Mouse (Mus musculus) liver, embryonic 12.5 days (tissue): ENCODE measurements around the gene Dock1. TPM values are rescaled to one million over a fixed set of nuclear protein-coding genes. Genes with fewer than 3 reads are reported as not detected.

ENCODE experiments used
- ATAC-seq: fragments of 200-750 bp; cut with Nextera tagmentation; 2 replicates; pipeline ENCODE4 v1.8.0; 2017; ENCODE audit warnings: moderate number of reproducible peaks, mild to moderate bottlenecking, moderate library complexity
- H3K27ac ChIP-seq: fragments of 300-500 bp; sonication (generic); 2 replicates; pipeline ENCODE4 v1.5.1; 2016; ENCODE audit warnings: mild to moderate bottlenecking
- H3K27me3 ChIP-seq: fragments of 300-500 bp; sonication (generic); replicated peaks from 2 replicates; pipeline ENCODE4 v1.6.1; 2016; ENCODE audit warnings: mild to moderate bottlenecking, moderate library complexity
- H3K36me3 ChIP-seq: fragments of 300-500 bp; sonication (generic); 2 replicates; pipeline ENCODE4 v1.6.1; 2016; ENCODE audit warnings: mild to moderate bottlenecking, moderate library complexity
- H3K4me1 ChIP-seq: fragments of 300-500 bp; sonication (generic); 2 replicates; pipeline ENCODE4 v1.6.1; 2016
- H3K4me2 ChIP-seq: fragments of 300-500 bp; sonication (generic); 2 replicates; pipeline ENCODE4 v1.6.1; 2016; ENCODE audit warnings: mild to moderate bottlenecking, moderate library complexity
- H3K4me3 ChIP-seq: fragments of 300-500 bp; sonication (generic); 2 replicates; pipeline ENCODE4 v1.5.1; 2016; ENCODE audit warnings: mild to moderate bottlenecking, moderate library complexity
- H3K9ac ChIP-seq: fragments of 300-500 bp; sonication (generic); 2 replicates; pipeline ENCODE4 v1.6.1; 2016; ENCODE audit warnings: mild to moderate bottlenecking, moderate library complexity
- H3K9me3 ChIP-seq: fragments of 300-500 bp; sonication (generic); replicated peaks from 2 replicates; pipeline ENCODE4 v1.6.1; 2016; ENCODE audit warnings: mild to moderate bottlenecking, moderate library complexity
- WGBS: fragments of 180-500 bp; shearing (Covaris S2); methylation state at CpG from one replicate; pipeline ENCODE4 v1.1.7; 2016; ENCODE audit not compliant: insufficient replicate concordance; 5-methylcytosine and 5-hydroxymethylcytosine counted together
- polyA plus RNA-seq: library from polyadenylated mRNA; unstranded; fragments of >200 nt; fragmentation: Nextera tagmentation; extraction: Ambion mirVana; gene quantifications from 2 replicates; pipeline ENCODE4 v1.2.1, GENCODE M21; 2016

The Dock1 gene
- polyA plus RNA-seq, 1 experiment from 2014 or later = 6.4 TPM

- no peak overlapping the region for H3K9ac ChIP-seq
- ATAC-seq = no peak
- WGBS = 69% methylated on average over 8 of the region's 8 CpGs
- no peak overlapping the region for H3K4me3 ChIP-seq
- no peaks in the 10 kb centered on the region for H3K9me3 ChIP-seq
- no peaks in the 10 kb centered on the region for H3K36me3 ChIP-seq
- H3K4me2 ChIP-seq = no peak overlapping the region
- H3K4me1 ChIP-seq = no peaks in the 10 kb centered on the region
- H3K27ac ChIP-seq = no peak overlapping the region
- no peaks in the 10 kb centered on the region for H3K27me3 ChIP-seq
Observed at GRCm38 (mm10) chr7:135083421-135083820, 413.0 kb downstream of the Dock1 start.

DNA sequence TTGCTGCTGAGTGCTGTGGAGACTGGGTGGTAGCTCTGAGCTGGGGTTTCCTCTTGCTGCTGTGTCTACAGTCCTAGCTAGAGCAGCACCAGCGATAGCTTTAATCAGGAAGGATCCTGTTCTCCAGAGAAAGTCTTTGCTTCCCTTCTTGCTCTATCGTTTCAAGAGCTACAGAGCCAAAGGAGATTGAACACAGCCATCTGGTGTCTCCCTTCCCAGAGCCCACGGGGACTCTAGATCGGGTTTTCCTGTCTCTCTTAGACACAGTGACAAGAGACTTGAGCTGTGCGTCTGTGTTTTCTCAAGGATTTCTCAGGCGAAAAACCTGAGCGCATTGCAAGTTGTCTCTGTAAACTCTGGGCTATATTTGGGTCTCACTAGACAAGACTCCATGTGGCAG is 413.6 kb downstream of the Dock1 start:
- Histone ChIP-seq H3K4me3 (no peak overlapping the region), H3K27ac (no peak overlapping the region), H3K9ac (no peak overlapping the region), H3K9me3 (no peaks in the 10 kb centered on the region), H3K4me2 (no peak overlapping the region), H3K36me3 (no peaks in the 10 kb centered on the region), H3K27me3 (no peaks in the 10 kb centered on the region), H3K4me1 (no peaks in the 10 kb centered on the region)
- no peak for ATAC-seq
- 71% methylated on average over 7 of the region's 7 CpGs for WGBS

DNA sequence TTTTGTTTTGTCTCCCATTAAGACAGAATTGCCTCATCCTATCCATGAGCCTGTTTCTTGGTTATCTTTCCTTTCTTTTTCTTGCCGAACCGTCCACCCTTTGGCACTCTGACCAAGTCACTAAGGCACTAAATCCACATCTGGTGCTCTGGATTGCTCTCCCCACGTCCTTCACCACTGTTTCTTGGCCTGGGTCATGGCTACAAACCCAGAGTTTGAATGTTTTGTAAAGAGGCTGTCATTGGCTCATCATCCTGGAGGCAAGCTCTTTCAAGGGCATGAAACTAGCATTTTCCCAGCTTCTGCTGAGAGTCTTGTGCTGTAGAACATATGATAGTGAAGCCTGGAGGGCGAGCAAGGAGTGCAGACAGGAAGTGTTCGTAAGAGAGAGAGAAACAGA is 416.1 kb downstream of the Dock1 start:
- no peaks in the 10 kb centered on the region for H3K4me1 ChIP-seq
- ATAC-seq = no peak
- H3K9ac ChIP-seq = no peak overlapping the region
- H3K36me3 ChIP-seq = no peaks in the 10 kb centered on the region
- WGBS = 57% methylated on average over 5 of the region's 5 CpGs
- H3K4me3 ChIP-seq = no peak overlapping the region
- no peaks in the 10 kb centered on the region for H3K27me3 ChIP-seq
- H3K4me2 ChIP-seq = no peak overlapping the region
- no peak overlapping the region for H3K27ac ChIP-seq
- no peaks in the 10 kb centered on the region for H3K9me3 ChIP-seq

DNA sequence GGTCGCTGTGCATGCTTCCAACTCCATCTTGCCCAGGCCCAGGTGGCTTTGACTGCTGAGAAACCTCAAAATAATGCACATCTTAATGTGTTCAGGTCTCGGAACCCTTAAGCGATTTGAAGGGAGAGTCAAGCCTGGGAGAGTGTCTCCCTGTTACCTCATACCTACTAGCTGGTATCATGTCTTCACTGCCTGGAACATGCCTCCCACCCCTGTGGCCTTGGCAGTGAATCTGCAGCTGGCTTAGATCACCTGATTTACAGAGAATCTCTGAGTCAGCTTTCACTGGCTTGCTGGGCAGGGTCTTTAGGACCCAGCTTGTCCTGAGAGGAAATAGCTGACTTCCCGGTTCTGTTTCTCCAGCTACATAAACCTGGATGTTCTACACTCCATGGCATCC is 419.2 kb downstream of the Dock1 start:
- H3K36me3 ChIP-seq = no peaks in the 10 kb centered on the region
- no peak overlapping the region for H3K27ac ChIP-seq
- H3K4me3 ChIP-seq = no peak overlapping the region
- no peaks in the 10 kb centered on the region for H3K4me1 ChIP-seq
- no peaks in the 10 kb centered on the region for H3K9me3 ChIP-seq
- WGBS = 72% methylated on average over 4 of the region's 4 CpGs
- no peak overlapping the region for H3K9ac ChIP-seq
- H3K27me3 ChIP-seq = no peaks in the 10 kb centered on the region
- ATAC-seq = no peak
- H3K4me2 ChIP-seq = no peak overlapping the region

GRCm38 (mm10) chr7:135093851-135094250 is 423.4 kb downstream of the Dock1 start:
- H3K4me2 ChIP-seq = no peak overlapping the region
- no peak overlapping the region for H3K27ac ChIP-seq
- ATAC-seq = no peak
- no peaks in the 10 kb centered on the region for H3K36me3 ChIP-seq
- 61% methylated on average over 2 of the region's 2 CpGs for WGBS
- no peak overlapping the region for H3K9ac ChIP-seq
- no peaks in the 10 kb centered on the region for H3K4me1 ChIP-seq
- no peaks in the 10 kb centered on the region for H3K9me3 ChIP-seq
- H3K4me3 ChIP-seq = no peak overlapping the region
- H3K27me3 ChIP-seq = no peaks in the 10 kb centered on the region

DNA sequence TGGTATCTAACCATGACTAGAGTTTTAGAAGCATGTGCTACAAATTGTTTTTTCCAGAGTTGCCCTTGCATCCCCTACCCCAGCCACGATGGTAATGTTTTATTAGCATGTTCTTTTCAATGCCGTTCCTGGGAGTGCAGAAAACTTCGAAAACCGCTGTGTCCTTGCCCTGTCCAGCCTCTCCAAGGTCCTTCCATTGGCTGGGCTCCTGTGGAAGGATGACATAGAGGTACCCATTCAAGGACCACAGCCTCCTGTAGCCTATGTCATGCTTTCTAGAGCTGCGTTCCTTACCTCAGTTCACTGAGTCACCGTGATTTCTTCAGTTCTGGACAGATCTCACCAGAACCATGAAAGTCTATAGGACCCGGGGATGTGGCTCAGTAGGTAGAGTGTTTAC is 431.5 kb downstream of the Dock1 start:
- no peak overlapping the region for H3K9ac ChIP-seq
- WGBS = 78% methylated on average over 7 of the region's 7 CpGs
- no peak for ATAC-seq
- no peak overlapping the region for H3K27ac ChIP-seq
- H3K4me1 ChIP-seq = no peaks in the 10 kb centered on the region
- no peak overlapping the region for H3K4me3 ChIP-seq
- H3K4me2 ChIP-seq = no peak overlapping the region
- H3K9me3 ChIP-seq = no peaks in the 10 kb centered on the region
- no peaks in the 10 kb centered on the region for H3K36me3 ChIP-seq
- no peaks in the 10 kb centered on the region for H3K27me3 ChIP-seq

GRCm38 (mm10) chr7:135106536-135106935 is 436.1 kb downstream of the Dock1 start:
- H3K9me3 ChIP-seq = no peaks in the 10 kb centered on the region
- H3K4me1 ChIP-seq = no peaks in the 10 kb centered on the region
- H3K27ac ChIP-seq = no peak overlapping the region
- H3K36me3 ChIP-seq = peaks cover 16% of the 10 kb centered on the region
- no peak overlapping the region for H3K9ac ChIP-seq
- no peaks in the 10 kb centered on the region for H3K27me3 ChIP-seq
- H3K4me3 ChIP-seq = no peak overlapping the region
- 53% methylated on average over 3 of the region's 3 CpGs for WGBS
- H3K4me2 ChIP-seq = no peak overlapping the region
- no peak for ATAC-seq

GRCm38 (mm10) chr7:135110307-135110706 is 439.9 kb downstream of the Dock1 start:
- ATAC-seq = no peak

GRCm38 (mm10) chr7:135125296-135126065 is 455.0 kb downstream of the Dock1 start:
- H3K27ac ChIP-seq = no peak overlapping the region
- no peak overlapping the region for H3K4me3 ChIP-seq
- H3K4me2 ChIP-seq = no peak overlapping the region
- no peak for ATAC-seq
- no peaks in the 10 kb centered on the region for H3K36me3 ChIP-seq
- no peak overlapping the region for H3K9ac ChIP-seq
- WGBS = 78% methylated on average over 10 of the region's 10 CpGs
- H3K9me3 ChIP-seq = no peaks in the 10 kb centered on the region
- H3K27me3 ChIP-seq = no peaks in the 10 kb centered on the region
- H3K4me1 ChIP-seq = no peaks in the 10 kb centered on the region

More at GRCm38 (mm10) chr7:135110307-135110706, 439.9 kb downstream of the Dock1 start:
- no peak overlapping the region for H3K9ac ChIP-seq
- no peaks in the 10 kb centered on the region for H3K9me3 ChIP-seq
- 61% methylated on average over 1 of the region's 1 CpGs for WGBS
- H3K27me3 ChIP-seq = no peaks in the 10 kb centered on the region
- H3K4me1 ChIP-seq = no peaks in the 10 kb centered on the region
- H3K4me2 ChIP-seq = no peak overlapping the region
- H3K4me3 ChIP-seq = no peak overlapping the region
- H3K27ac ChIP-seq = no peak overlapping the region
- peaks cover 16% of the 10 kb centered on the region for H3K36me3 ChIP-seq

- no peak for ATAC-seq
- H3K4me1 ChIP-seq = no peaks in the 10 kb centered on the region
- H3K27ac ChIP-seq = no peak overlapping the region
- no peak overlapping the region for H3K9ac ChIP-seq
- H3K27me3 ChIP-seq = no peaks in the 10 kb centered on the region
- no peaks in the 10 kb centered on the region for H3K36me3 ChIP-seq
- H3K9me3 ChIP-seq = no peaks in the 10 kb centered on the region
- WGBS = 63% methylated on average over 4 of the region's 4 CpGs
- no peak overlapping the region for H3K4me2 ChIP-seq
- no peak overlapping the region for H3K4me3 ChIP-seq
Observed at GRCm38 (mm10) chr7:135132461-135132860, 462.0 kb downstream of the Dock1 start.

DNA sequence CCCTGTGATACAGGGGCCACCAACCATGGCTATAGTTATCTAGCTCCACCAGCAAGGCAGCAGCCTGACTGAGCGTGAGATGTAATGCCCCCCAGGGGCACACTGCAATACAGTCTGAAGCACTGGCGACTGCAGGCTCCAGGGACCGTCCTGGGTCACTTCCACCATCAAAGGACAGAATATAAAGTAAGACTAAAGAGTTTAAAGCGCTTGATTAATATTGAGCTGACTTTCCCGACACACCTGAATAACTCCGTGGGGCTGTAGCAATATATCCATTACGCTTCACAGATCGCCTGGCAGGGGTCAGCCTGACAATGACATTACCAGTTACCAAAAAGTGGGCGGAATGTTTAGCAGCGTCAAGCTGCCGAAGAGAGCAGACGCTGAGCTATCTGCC is 464.2 kb downstream of the Dock1 start:
- WGBS = 68% methylated on average over 12 of the region's 12 CpGs
- no peak overlapping the region for H3K4me2 ChIP-seq
- no peaks in the 10 kb centered on the region for H3K4me1 ChIP-seq
- no peaks in the 10 kb centered on the region for H3K27me3 ChIP-seq
- no peak overlapping the region for H3K9ac ChIP-seq
- H3K36me3 ChIP-seq = no peaks in the 10 kb centered on the region
- no peak for ATAC-seq
- H3K9me3 ChIP-seq = no peaks in the 10 kb centered on the region
- no peak overlapping the region for H3K4me3 ChIP-seq
- no peak overlapping the region for H3K27ac ChIP-seq

GRCm38 (mm10) chr7:135139153-135139612 is 468.7 kb downstream of the Dock1 start:
- no peaks in the 10 kb centered on the region for H3K36me3 ChIP-seq
- no peak overlapping the region for H3K4me2 ChIP-seq
- ATAC-seq = no peak
- no peak overlapping the region for H3K27ac ChIP-seq
- no peaks in the 10 kb centered on the region for H3K4me1 ChIP-seq
- 57% methylated on average over 5 of the region's 5 CpGs for WGBS
- H3K27me3 ChIP-seq = no peaks in the 10 kb centered on the region
- no peaks in the 10 kb centered on the region for H3K9me3 ChIP-seq
- no peak overlapping the region for H3K4me3 ChIP-seq
- H3K9ac ChIP-seq = no peak overlapping the region

- Histone ChIP-seq H3K9ac (no peak overlapping the region), H3K4me1 (no peaks in the 10 kb centered on the region), H3K27me3 (no peaks in the 10 kb centered on the region), H3K36me3 (peaks cover 19% of the 10 kb centered on the region), H3K27ac (no peak overlapping the region), H3K4me2 (no peak overlapping the region), H3K4me3 (no peak overlapping the region), H3K9me3 (no peaks in the 10 kb centered on the region)
- WGBS = 85% methylated on average over 4 of the region's 4 CpGs
- no peak for ATAC-seq
Observed at GRCm38 (mm10) chr7:135144731-135145130, 474.3 kb downstream of the Dock1 start.
